Mouse (Mus musculus) 3T3-L1 (cell line): ENCODE data around the gene Gstcd.

Source experiments
- DNase-seq: peaks from one replicate; pipeline ENCODE4 v3.0.0-alpha.2; 2015; ENCODE audit warnings: low read depth, low spot score

The Gstcd gene

GRCm38 (mm10) chr3:133026977-133027376, 64.9 kb downstream of the Gstcd start:
- DNase-seq: no peak

GRCm38 (mm10) chr3:133007250-133007649, 84.6 kb downstream of the Gstcd start:
- DNase-seq: no peak

- no peak for DNase-seq
Measured at GRCm38 (mm10) chr3:132996299-132996698, 95.5 kb downstream of the Gstcd start.

- DNase-seq: no peak
Measured at GRCm38 (mm10) chr3:132995904-132996267, 95.9 kb downstream of the Gstcd start.

GRCm38 (mm10) chr3:132995172-132995903, 96.5 kb downstream of the Gstcd start:
- DNase-seq: no peak

- no peak for DNase-seq
Measured at GRCm38 (mm10) chr3:132986188-132986587, 105.6 kb downstream of the Gstcd start.

- peak; percentile 85 for DNase-seq
Measured at GRCm38 (mm10) chr3:132983845-132984485, 107.9 kb downstream of the Gstcd start.

- no peak for DNase-seq
Measured at GRCm38 (mm10) chr3:132981968-132982367, 109.9 kb downstream of the Gstcd start.

GRCm38 (mm10) chr3:132979781-132980461, 111.9 kb downstream of the Gstcd start:
- no peak for DNase-seq

- DNase-seq: no peak
Measured at GRCm38 (mm10) chr3:132966255-132966654, 125.6 kb downstream of the Gstcd start.

GRCm38 (mm10) chr3:132964715-132965507, 126.9 kb downstream of the Gstcd start:
- DNase-seq: peak; percentile 33

- DNase-seq: no peak
Measured at GRCm38 (mm10) chr3:132962631-132963361, 129.0 kb downstream of the Gstcd start.

GRCm38 (mm10) chr3:132950529-132950880, 141.3 kb downstream of the Gstcd start:
- no peak for DNase-seq

- DNase-seq: no peak
Measured at GRCm38 (mm10) chr3:132949791-132950528, 141.9 kb downstream of the Gstcd start, which contains the start of gene Npnt. Gene Npnt, minus strand, starts transcription at chr3:132950291.

GRCm38 (mm10) chr3:132949380-132949790, 142.4 kb downstream of the Gstcd start:
- no peak for DNase-seq

- no peak for DNase-seq
Measured at GRCm38 (mm10) chr3:132948298-132948795, 143.5 kb downstream of the Gstcd start.

GRCm38 (mm10) chr3:132946086-132946485, 145.7 kb downstream of the Gstcd start:
- no peak for DNase-seq

- DNase-seq: no peak
Measured at GRCm38 (mm10) chr3:132945669-132946068, 146.2 kb downstream of the Gstcd start.

GRCm38 (mm10) chr3:132944609-132945008, 147.2 kb downstream of the Gstcd start:
- no peak for DNase-seq

- no peak for DNase-seq
Measured at GRCm38 (mm10) chr3:132944193-132944592, 147.6 kb downstream of the Gstcd start.
